Mouse (Mus musculus) kidney, adult 18-20 months (tissue): Measurements from ENCODE around the gene Alkbh1.

ENCODE experiments used
- DNase-seq: peaks from one replicate; pipeline ENCODE4 v3.0.0; 2021

Gene Alkbh1

GRCm38 (mm10) chr12:87416690-87417089, 27.1 kb downstream of the Alkbh1 start:
- DNase-seq = peak; percentile 71

DNA sequence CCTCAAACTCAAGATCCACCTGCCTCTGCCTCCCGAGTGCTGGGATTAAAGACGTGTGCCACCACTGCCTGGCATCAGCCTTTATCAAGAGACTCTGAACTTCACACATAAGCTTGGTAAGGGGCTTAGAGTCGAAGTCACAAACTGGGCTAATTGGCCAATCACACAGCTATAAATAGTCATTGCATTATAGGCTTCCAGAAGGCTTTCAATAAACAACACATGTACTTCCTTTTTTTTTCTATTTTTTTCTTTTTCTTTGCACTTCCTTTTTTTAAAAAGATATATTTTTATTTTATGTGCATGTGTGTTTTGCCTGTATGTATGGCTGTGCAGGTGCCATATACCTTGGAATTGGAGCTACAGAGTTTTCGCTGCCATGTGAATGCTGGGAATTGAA, 28.5 kb downstream of the Alkbh1 start:
- DNase-seq = no peak

DNA sequence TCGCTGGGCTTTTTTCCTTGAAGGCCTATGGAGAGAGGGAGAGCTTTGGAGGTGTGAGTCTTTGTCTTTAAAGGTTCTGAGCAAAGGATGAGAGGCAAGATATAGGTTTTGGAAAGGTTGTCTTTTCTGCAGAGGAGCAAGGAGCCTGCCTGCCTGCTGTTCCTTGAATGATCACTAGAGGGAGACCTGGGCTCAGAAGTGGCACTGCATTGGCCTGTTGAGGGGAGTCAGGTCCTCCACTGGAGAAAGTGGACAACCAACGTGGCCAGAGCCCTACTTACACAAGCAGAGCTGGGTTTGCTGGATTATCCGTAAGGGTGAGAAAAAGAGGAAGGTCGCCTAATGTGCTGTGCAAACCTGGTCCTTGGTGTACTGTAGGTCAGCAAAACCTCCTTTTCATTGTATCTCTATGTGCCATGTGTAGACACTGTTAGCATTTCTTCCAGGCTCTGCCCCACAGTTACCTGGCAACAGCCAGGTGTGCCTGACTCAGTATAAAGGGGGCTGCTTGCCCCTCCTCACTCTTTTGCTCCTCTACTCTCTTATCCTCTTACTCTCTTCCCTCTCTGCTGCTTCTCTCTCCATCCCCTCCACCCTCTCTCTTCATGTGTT, 30.5 kb downstream of the Alkbh1 start:
- DNase-seq = peak; percentile 77

DNA sequence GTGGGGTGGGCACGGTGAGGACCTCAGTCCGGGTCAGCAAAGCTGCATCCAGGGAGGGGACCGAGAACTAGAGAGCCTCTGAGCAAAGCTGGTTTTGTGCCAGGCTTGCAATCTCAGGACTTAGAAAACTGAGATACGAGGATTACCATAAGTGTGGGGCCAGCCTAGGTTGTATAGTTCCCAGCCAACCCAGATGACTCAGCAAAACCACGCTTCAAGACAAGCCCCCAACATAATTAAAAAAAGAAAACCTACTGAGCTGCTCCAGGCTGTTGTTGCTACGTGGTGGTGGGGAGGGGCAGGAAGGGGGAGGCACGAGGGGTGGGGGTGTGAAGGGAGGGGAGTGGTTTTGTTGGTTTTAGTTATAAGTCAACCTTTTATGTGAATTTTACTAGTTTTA, 32.8 kb downstream of the Alkbh1 start:
- DNase-seq = no peak

GRCm38 (mm10) chr12:87409123-87409522, 34.7 kb downstream of the Alkbh1 start:
- DNase-seq = no peak

DNA sequence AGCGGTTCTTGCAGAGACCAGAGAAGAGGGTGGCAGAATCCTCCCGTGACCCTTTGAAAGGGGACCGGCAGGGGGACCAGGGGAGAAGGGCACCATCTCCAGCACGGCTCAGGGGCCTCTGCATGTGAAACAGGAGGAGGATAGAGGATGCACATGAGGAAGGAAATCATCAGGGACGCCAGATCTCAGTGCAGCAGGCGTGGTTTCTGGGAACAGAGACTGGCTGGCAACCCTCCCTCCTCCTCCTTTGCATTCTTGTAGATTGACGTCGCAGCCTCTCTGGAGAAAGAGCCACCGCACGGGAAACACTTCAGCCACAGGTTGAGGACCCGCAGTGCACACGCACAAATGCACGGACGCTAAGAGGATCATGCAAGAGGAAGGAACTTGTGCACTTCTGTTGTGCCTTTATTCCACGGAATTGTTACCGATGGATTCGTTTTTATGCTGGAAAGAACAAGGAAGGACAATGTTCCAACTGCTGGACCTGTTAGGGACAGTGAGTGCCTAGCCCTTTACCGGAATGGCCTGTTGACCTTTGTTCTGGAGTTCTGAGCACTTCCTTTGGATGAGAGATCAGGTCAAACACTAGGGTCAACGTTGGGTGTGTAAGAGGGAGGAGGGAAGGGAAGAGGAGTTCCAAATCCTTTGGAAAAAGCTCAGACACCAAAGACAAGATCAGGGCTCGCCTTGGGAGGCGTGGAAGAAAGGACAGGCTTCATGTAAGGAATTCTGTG, 35.8 kb downstream of the Alkbh1 start:
- DNase-seq = peak; percentile 50

DNA sequence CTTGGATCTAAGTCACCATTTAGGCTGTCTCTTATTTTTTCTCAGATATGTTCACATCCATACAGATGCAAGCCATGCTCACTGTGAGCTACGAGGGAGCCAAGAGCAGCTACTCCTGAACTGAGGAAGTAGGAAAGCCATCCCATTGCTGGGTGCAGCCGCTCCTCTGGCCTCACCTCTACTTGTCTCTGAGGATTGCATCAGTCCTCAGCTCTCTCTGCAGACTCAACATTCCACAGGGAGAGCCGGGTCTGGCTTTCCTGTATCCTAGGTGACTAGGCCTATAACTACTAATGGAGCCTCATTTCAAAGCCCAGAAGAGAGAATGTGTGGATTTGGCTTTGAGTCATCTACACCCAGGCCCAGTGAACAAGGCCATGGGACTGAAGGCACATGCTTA, 38.1 kb downstream of the Alkbh1 start:
- no peak for DNase-seq

GRCm38 (mm10) chr12:87405165-87405564, 38.7 kb downstream of the Alkbh1 start:
- DNase-seq = no peak

GRCm38 (mm10) chr12:87401883-87402282, 41.9 kb downstream of the Alkbh1 start:
- DNase-seq = no peak

DNA sequence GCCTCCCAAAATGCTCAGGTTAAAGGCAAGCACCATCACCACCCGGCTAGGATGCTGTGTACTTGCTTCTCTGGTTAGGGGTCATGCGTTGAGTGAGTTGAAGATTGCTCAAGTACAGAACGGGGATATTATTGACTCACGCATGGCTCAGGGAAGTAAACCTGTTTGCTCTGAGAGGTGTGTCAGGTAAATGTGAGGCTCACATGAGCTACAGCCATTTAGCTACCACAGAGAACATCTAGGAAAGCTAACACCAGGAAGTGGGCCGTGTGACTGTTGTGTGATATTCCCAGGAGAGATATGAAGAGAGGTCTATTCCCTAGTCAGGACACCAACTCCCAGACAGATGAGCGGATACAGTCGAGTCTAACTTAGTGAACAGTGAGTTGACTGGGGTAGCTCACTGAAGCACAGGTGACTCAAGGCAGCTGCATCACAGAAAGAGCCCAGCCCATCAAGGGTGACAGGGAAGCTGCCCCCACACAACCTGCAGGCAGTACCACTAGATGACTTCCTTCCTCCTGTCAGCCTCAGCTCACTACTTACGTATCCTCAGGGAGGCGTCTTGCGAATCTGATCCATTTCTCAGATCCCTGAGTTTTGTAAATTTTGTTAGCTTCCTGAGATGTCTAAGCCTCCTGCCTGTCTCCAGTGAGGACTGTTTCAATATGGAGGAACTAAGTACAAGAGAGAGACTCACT, 44.5 kb downstream of the Alkbh1 start:
- no peak for DNase-seq

DNA sequence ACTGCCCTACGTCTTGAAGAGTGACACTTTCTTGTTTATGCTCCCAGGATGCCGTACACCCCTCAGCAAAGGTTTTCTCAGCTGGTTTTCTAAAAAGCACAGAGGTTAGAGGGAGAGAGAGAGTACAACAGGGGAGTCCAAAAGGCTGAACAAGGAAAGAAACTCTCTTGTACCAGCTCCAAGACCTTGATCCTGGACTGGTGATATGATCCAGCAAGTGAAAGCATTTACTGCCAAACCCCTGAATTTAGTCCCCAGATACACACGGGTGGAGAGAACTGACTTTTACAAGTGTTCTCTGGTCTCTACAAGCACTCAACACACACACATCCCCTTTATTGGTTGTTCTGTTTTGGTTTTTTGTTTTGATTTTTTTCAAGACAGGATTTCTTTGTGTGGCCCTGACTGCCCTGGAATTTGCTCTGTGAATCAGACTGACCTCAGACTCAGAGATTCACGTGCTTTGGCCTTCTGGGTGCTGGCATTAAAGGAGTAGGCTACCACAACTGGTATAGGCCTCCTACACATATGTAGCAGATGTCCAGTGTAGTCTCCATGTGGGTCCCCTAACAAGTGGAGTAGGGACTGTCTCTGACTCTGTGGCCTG, 45.9 kb downstream of the Alkbh1 start:
- peak; percentile 29 for DNase-seq

DNA sequence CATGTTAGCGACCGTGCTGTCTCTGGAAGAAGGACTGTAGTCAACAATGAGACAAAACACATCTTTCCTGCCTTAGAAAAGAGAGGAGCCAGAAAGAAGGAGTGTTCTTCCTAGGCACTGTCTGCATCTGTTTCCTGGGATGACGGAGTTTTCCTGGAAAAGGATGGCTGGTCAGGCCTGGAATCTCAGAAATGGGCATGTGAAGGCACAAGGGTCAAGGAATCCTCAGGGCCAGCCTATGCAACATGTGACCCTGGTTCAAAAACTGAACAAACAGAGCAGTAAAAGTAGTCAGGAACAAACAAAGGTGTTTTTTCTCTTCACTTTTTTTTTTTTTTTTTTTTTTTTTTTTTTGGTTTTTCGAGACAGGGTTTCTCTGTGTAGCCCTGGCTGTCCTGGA, 46.7 kb downstream of the Alkbh1 start:
- DNase-seq = no peak

- peak; percentile 25 for DNase-seq
These were observed 49.5 kb downstream of the Alkbh1 start for GRCm38 (mm10) chr12:87394316-87394715.

- peak; percentile 23 for DNase-seq
These were observed 50.2 kb downstream of the Alkbh1 start for GRCm38 (mm10) chr12:87393447-87394145.

- no peak for DNase-seq
These were observed 52.5 kb downstream of the Alkbh1 start for GRCm38 (mm10) chr12:87391355-87391754.

DNA sequence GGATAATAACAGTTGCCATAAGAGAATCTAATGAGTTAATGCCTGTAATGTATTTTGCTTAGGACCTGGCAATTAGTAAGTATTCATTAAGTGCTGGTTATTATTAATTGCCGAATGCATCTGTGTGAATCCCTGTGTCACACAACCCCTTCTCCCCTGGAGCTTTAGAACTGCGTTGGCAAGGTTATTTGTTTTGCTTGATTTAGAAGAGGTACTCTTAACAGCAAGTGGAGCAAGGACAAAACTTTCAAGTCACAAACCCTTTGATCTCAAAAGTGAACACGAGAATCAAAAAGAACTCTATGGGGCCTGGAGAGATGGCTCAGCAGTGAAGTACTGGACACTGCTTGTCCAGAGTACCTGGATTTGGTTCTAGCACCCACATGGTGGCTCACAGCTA, 54.6 kb downstream of the Alkbh1 start:
- no peak for DNase-seq

DNA sequence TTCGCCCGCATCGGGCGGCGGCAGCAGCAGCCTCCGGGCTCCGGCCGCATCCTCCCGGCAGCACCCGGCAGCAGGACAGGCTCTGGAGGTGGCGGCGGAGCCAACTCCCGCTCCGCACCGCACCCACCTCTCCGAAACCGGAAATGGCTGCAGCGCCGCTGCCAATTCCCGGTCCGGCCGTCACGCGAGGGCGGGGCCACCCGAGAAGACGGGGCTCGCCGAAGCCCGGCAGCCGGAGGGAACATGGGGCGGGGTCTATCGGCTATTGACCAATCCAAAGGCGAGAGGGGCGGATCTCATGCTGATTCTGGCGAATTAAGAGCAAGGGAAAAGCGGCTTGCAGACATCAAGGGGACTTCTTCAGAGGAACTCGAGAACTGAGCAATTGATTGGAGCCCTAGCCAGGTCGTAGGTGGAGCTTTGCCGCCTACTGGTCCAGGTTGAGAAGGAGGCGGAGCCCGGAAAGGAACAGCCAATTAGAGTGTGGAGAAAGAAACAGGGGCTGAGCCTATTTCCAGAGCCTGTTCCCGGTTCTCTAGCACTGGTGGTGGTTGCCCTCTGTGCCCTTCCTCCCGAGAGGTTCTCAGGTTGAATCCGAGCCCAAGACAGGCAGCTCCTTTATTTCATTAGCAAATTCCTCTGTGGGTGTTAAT, 55.6 kb downstream of the Alkbh1 start, which contains the start of gene Sptlc2:
Gene Sptlc2 (minus strand): TSS at position 234 of the 653 bp plus-strand sequence.
- peak; percentile 99 for DNase-seq

- peak; percentile 57 for DNase-seq
These were observed 56.4 kb downstream of the Alkbh1 start for GRCm38 (mm10) chr12:87387171-87388121.

GRCm38 (mm10) chr12:87385051-87385450, 58.8 kb downstream of the Alkbh1 start:
- DNase-seq = no peak

GRCm38 (mm10) chr12:87381380-87381682, 62.5 kb downstream of the Alkbh1 start:
- DNase-seq = no peak
